Mouse (Mus musculus) spleen, adult 10 weeks (tissue): ENCODE data around the gene Aff1. TPM values are rescaled to one million over a fixed set of nuclear protein-coding genes. Genes with fewer than 3 reads are reported as not detected.

ENCODE experiments used
- polyA plus RNA-seq: library from polyadenylated mRNA; stranded (reverse); fragments of 350-450 nt; fragmentation: Illumina TruSeq; extraction: RNeasy Lipid Tissue Mini Kit (QIAGEN cat#74804); gene quantifications from one replicate; pipeline ENCODE4 v1.2.3, GENCODE M21; 2015; ENCODE audit warnings: low replicate concordance; ENCODE audit not compliant: insufficient read depth

Aff1 gene
- 40.6 TPM for polyA plus RNA-seq

DNA sequence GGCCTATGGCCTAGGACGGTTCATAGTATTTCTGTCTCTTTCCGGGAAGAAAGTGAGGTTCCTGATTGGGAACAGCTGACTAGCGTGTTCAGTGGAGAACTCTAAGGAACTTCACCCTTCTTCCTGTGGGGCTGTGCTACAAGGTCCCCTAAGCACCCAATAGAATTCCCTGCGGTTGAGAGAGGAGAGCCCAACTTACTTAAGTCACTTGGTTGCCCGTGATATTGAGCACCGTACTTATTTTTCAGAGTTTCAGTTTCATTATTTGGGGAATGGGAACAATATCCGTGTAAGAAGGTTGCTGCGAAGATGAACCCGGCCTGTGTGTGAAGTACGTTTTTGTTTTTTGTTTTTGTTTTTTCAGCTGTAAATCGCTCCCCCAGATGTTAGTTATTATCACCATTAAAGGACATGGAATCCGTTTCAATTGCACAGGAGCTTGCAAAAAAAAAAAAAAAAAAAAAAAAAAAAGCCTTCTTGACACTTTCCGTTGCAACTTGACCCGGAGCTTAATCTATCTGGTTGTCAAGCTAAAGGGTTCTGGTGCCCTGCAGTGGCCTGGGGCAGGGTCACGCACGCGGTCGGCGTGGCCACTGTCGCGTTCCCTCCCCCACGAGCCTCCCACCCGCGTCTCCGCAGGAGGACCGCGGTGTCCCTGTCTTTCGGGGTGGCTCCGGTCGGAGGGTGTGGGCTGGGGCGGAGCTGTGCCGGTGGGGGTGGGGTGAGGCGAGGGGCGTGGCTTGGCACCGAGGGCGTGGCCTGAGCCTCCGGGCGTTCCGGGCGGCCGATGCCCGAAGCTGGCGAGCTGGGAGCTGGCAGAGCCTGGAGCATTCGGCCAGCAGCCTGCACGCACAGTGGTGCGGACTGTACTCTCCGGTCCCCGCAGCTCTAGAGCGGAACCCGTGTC lies at the start of gene Aff1:
Gene Aff1 (plus strand): TSS at position 751 of the 907 bp plus-strand sequence.

GRCm38 (mm10) chr5:103655346-103656118 lies 36.6 kb upstream of the Aff1 start, which contains the start of gene 1700016H13Rik:
1700016H13Rik (minus strand) TSS chr5:103656010.

Other genes starting within 250 kb of the Aff1 start
- gene Slc10a6, start 63.0 kb upstream of the Aff1 start, polyA plus RNA-seq: 1.9 TPM
- not detected for gene 1700016H13Rik, start 36.4 kb upstream of the Aff1 start, polyA plus RNA-seq
- 2.6 TPM for gene Klhl8, start 218.9 kb downstream of the Aff1 start, polyA plus RNA-seq